Mouse (Mus musculus) cerebellum, adult 2 months (tissue): ENCODE results near the gene Sbf2. TPM values are rescaled to one million over a fixed set of nuclear protein-coding genes. Genes with fewer than 3 reads are reported as not detected.
"Not testable (repeated sequence)": the region's sequence is repeated elsewhere in the genome, so short reads cannot be mapped to it uniquely, and the experiment has no call there.

Source experiments
- DNase-seq, 2 experiments: peaks; one replicate each; pipeline ENCODE4 v3.0.0; 2021
- H3K27ac ChIP-seq: fragments of 200-500 bp; 2 replicates; pipeline ENCODE4 v1.5.1; 2012; ENCODE audit warnings: low read length, control low read depth, inconsistent platforms; ENCODE audit not compliant: insufficient read depth
- H3K27me3 ChIP-seq: fragments of 200-500 bp; 2 replicates; pipeline ENCODE4 v1.6.1; 2012; ENCODE audit warnings: inconsistent platforms, mild to moderate bottlenecking, low read length, moderate library complexity; ENCODE audit not compliant: control insufficient read depth, insufficient read depth
- H3K4me1 ChIP-seq: fragments of 200-500 bp; 2 replicates; pipeline ENCODE4 v1.6.1; 2011; ENCODE audit warnings: low read length; ENCODE audit not compliant: control insufficient read depth, insufficient read depth
- H3K4me3 ChIP-seq: fragments of 200-500 bp; replicated peaks from 2 replicates; pipeline ENCODE3; 2011; ENCODE audit warnings: mild to moderate bottlenecking, low read depth, low read length, control low read depth; ENCODE audit not compliant: insufficient read depth
- CTCF ChIP-seq: fragments of 200-500 bp; IDR thresholded peaks from 2 replicates; pipeline ENCODE4 v1.5.1; 2011; ENCODE audit warnings: low read depth, mild to moderate bottlenecking, control low read depth, low read length, moderate library complexity, borderline replicate concordance; ENCODE audit not compliant: insufficient read depth
- POLR2A ChIP-seq: fragments of 200-500 bp; IDR thresholded peaks from 2 replicates; pipeline ENCODE4 v1.6.1; 2011; ENCODE audit warnings: low read length, control low read depth, borderline replicate concordance; ENCODE audit not compliant: insufficient read depth
- WGBS: fragments of 180-500 bp; shearing (Covaris S2); methylation state at CpG from one replicate; pipeline ENCODE4 v1.1.7; 2018; 5-methylcytosine and 5-hydroxymethylcytosine counted together
- polyA plus RNA-seq: library from polyadenylated mRNA; depleted of rRNA; stranded (reverse); fragments of >200 nt; gene quantifications from 2 replicates; pipeline ENCODE4 v1.2.3, GENCODE M21; 2012

The Sbf2 gene
- polyA plus RNA-seq, 1 experiment: 34.7 TPM

GRCm38 (mm10) chr7:110648455-110649085 lies 33.8 kb upstream of the Sbf2 start:
- TF ChIP-seq POLR2A (no peak), CTCF (no peak)
- no peak overlapping the region for H3K4me3 ChIP-seq
- no peaks in the 10 kb centered on the region for H3K4me1 ChIP-seq
- no peaks in the 10 kb centered on the region for H3K27me3 ChIP-seq
- 79% methylated on average over 13 of the region's 13 CpGs for WGBS
- H3K27ac ChIP-seq: no peak overlapping the region
- DNase-seq: no peak

- Histone ChIP-seq H3K4me1 (no peaks in the 10 kb centered on the region), H3K27ac (no peak overlapping the region), H3K27me3 (no peaks in the 10 kb centered on the region), H3K4me3 (no peak overlapping the region)
- WGBS: 89% methylated on average over 15 of the region's 15 CpGs
- DNase-seq: no peak
- no peak for TF ChIP-seq CTCF
- no peak for TF ChIP-seq POLR2A
Measured at GRCm38 (mm10) chr7:110647559-110648454, 33.1 kb upstream of the Sbf2 start.

GRCm38 (mm10) chr7:110646611-110647407 lies 32.1 kb upstream of the Sbf2 start:
- Histone ChIP-seq H3K4me3 (no peak overlapping the region), H3K27ac (no peak overlapping the region), H3K4me1 (no peaks in the 10 kb centered on the region), H3K27me3 (no peaks in the 10 kb centered on the region)
- TF ChIP-seq CTCF: no peak
- TF ChIP-seq POLR2A: no peak
- 96% methylated on average over 8 of the region's 8 CpGs for WGBS
- no peak for DNase-seq

GRCm38 (mm10) chr7:110645859-110646258 lies 31.1 kb upstream of the Sbf2 start:
- 86% methylated on average over 6 of the region's 6 CpGs for WGBS

GRCm38 (mm10) chr7:110645311-110645710 lies 30.6 kb upstream of the Sbf2 start:
- H3K27ac ChIP-seq: no peak overlapping the region
- H3K27me3 ChIP-seq: no peaks in the 10 kb centered on the region
- H3K4me3 ChIP-seq: no peak overlapping the region
- no peaks in the 10 kb centered on the region for H3K4me1 ChIP-seq
- TF ChIP-seq POLR2A (no peak), CTCF (peak; percentile 66)
- WGBS: 73% methylated on average over 5 of the region's 5 CpGs
- peak; percentile 57 to 69 for DNase-seq

More at GRCm38 (mm10) chr7:110645859-110646258, 31.1 kb upstream of the Sbf2 start:
- no peak for TF ChIP-seq CTCF
- no peak for TF ChIP-seq POLR2A
- H3K4me3 ChIP-seq: no peak overlapping the region
- no peak for DNase-seq
- no peak overlapping the region for H3K27ac ChIP-seq
- no peaks in the 10 kb centered on the region for H3K4me1 ChIP-seq
- no peaks in the 10 kb centered on the region for H3K27me3 ChIP-seq

- DNase-seq, H3K27me3 ChIP-seq, H3K4me3 ChIP-seq, H3K27ac ChIP-seq, H3K4me1 ChIP-seq: not testable (repeated sequence)
- 97% methylated on average over 3 of the region's 3 CpGs for WGBS
Measured at GRCm38 (mm10) chr7:110639958-110640357, 25.2 kb upstream of the Sbf2 start.

GRCm38 (mm10) chr7:110639291-110639915 lies 24.7 kb upstream of the Sbf2 start:
- H3K27ac ChIP-seq: no peak overlapping the region
- WGBS: 58% methylated on average over 11 of the region's 11 CpGs

More at GRCm38 (mm10) chr7:110639291-110639915, 24.7 kb upstream of the Sbf2 start:
- Histone ChIP-seq H3K4me3 (no peak overlapping the region), H3K27me3 (no peaks in the 10 kb centered on the region), H3K4me1 (peaks cover 6% of the 10 kb centered on the region)
- peak in 1 of 2 experiments; percentile 18 for DNase-seq
- no peak for TF ChIP-seq CTCF
- no peak for TF ChIP-seq POLR2A
